Mouse (Mus musculus) ovary, postnatal 14 days (tissue): ENCODE results near the gene Alkbh6.

Experiments used
- DNase-seq: peaks from one replicate; pipeline ENCODE4 v3.0.0; 2022; ENCODE audit warnings: low spot score

Alkbh6 gene

DNA sequence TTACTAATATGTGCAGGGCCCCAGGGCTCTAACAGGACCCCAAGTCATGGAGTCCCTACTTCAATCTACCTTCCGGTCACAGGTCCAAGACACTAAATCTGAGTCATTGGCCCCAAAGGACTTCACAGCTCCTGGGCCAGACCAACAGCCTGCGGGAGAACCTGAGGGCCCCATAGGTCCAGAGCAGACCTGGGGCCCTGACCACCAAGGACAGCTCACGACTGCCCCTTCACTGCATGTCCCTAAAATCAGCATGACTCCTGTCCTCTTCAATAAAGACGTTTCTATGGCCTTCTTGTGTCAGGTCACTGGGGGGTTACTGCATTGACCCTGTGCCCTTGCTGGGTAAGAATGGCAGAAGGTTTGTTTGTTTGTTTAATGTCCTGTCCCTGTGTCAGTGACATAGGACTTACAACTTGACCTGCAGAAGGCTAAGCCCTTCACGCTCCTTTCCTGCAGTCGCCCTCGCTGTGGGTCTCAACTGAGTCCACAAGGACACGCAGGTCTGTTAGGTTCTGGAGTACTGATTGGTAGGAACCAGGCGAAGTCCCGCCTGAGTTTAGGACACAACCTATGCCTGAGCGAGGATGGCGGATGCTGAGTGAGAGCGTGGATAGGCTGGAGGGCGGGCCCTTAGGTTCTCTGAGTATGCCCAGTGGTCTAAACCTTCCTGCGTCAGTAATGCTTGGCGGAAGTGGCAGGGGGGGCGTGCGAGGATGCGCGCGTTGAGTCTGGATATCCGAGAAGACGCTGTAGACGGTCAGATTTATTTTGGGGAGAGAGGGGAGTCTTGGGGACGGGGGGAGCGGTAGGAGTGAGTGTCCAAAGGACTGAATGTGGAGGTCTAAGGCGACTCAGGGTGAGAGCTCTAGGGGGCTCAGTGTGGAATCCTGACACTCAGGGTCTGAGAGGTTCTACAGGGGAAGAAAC is at the start of gene Alkbh6:
Gene Alkbh6, plus strand, starts transcription at position 642 of the 930 bp plus-strand sequence.
- peak; percentile 82 for DNase-seq

DNA sequence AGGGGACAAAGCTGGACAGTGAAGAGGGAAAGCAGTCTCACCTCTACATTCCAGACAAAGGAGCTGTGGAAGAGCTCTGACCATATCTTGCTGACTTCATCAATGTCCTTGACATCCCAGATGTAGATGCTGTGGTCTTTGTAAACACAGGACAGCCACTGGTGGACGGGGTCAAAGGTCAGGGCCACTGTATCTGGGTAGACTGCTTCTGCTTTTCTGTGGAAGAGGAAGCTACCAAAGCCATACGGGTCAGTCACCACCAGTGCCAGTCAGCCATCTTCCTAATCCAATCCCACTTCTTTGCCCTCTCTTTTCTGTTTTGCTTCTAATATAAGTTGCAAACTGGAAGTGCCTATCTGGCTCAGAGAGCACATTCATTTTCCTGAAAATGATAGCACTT is 43.5 kb upstream of the Alkbh6 start:
- no peak for DNase-seq

DNA sequence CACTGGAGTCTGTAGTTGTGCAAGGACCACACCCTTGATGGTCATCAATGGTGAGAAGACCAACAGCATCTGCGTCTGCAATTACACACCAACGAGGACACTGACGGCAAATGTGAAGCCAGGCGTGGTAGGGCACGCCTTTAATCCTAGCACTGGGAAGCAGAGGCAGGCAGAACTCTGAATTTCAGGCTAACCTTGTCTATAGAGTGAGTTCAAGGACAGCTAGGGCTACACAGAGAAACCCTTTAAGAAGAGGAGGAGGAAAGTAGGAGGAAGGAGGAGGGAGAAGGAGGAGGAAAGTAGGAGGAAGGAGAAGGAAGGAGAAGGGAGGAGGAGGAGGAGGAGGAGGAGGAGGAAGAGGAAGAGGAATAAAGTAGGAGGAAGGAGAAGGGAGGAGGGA is 43.0 kb upstream of the Alkbh6 start:
- DNase-seq = no peak

DNA sequence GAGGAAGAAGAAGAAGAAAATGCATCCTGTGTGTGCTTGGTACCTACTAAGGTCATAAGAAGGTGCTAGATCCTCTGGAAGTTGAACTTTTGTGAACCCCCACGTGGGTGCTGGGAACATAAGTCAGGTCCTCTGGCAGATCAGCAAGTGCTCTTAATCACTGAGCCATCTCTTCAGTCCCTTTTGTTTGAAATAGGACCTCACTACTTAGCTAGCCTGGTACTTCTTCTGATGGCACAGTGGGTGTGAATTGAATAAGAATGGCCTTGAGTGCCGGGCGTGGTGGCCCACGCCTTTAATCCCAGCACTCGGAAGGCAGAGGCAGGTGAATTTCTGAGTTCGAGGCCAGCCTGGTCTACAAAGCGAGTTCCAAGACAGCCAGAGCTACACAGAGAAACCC is 42.6 kb upstream of the Alkbh6 start:
- no peak for DNase-seq

DNA sequence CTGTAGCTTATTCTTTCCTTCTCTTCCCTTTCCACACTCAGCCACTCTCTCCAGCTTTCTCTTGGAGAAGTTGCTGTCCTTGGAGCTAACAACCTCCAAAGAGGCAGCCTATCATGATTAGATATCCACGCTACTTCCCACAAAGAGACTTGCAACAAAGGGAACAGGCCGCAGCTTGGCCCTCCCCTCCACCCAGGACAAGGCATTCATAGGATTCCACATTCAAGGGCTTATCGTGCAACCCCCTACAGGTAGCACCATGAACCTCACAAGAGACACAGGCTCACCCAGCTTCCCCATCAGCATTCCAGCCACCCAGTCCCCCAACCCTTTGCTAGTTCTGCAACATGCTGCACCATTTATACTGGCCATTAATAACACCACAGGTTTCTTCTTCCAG is 41.7 kb upstream of the Alkbh6 start:
- no peak for DNase-seq

DNA sequence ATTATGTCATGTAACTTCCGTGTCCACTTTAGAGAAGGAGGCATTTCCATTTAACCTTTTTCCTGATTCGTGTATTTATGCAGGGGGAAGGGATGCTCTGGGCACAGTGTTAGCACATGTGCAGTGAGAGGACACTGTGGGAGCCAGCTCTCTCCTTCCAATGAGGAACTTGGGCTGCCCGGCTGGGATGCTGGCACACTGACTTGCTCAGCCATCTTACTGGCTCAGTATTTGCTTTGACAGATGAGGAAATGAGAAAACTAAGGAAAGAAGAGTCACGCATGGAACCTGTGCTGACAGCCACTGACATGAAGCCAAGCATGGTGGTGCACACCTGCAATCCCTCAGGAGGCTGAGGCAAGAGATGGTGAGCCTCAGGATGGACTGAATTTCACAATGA is 38.9 kb upstream of the Alkbh6 start:
- DNase-seq = no peak

DNA sequence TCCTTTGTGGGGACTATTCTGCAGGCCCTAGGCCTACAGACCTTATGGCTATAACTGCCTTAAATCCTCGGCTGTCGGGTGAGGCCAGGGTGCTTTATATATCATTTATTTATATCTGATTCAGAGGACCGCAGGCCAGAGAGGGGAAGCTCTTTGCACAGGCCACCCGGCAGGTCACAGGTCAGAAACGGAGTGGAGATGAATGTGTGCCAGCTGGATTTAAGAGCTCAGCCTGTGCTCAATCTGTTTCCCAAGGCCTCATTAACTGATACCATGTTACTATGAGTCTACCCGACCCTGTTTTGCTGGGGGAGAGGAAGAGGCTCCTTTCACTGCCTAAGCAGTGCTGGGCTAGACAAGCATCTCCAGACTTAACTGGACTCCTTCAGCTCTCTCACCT is 34.1 kb upstream of the Alkbh6 start:
- DNase-seq = no peak

DNA sequence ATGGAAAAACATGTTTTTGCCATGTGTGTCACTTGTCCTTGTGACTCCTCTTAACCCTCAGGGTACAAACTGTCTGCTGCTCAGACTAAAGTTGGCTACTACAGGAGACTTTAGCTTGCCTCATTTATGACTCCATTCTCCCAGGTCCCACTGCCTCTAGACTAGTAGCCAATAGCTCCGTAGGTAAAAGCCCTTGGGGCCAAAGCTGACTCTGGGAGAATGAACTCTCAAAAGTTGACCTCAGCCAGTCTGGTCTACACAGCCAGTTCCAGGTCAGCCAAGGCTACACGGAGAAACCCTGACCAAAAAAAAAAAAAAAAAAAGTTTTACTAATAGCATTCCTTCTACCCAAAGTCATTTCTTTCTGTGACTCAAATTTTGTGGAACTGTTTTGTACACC is 29.6 kb upstream of the Alkbh6 start:
- DNase-seq = no peak

DNA sequence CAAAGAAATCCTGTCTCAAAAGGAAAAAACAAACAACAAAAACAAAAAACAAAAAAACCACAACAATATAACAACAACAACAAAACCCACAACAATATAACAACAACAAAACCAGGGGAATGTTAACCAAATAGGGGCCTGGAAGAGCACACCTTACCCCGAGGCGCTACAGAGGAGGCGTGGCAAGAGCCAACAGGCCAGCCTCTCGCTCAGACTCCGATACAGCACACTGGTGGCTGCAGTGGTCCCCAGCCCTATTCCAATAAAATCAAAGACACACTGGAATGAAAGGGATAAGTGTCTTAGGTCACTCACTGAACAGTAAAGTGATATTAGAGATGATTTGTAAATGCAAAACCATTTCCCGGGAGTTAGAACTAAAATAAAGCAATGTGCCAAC is 29.0 kb upstream of the Alkbh6 start:
- no peak for DNase-seq

DNA sequence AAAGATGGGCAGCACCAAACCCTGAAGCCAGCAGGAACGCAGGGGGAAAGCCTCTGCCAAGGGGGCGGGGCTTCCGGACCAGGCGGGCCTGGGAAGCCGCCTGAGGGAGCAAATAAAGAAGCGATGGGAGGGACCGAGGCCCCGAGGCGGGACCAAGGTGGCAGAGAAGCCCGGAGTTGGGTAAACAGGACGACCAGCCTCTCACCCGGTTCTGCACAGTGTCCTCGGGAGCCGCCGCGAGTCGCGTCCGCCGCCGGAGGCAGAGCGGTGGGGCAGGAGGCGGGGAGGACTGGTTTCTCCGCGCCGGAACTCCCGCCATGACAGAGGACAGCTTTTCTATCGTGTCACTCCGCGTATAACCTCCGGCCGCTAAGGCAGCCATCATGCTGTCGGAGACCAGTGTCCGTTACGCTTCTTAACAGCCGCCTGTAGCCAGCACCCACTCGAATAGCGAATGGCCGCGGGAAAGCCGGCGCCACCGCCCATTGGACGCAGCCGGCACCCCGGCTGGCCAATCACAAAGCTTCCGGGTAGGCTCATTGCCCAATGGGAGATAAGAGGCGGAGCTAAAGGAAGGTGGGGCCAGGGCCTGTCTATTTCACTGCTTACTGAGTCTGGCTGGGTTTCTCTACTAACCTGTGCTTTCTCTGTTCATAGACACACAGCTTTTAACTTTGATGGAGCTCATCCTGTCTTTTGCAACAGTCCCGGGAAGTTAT is 28.4 kb upstream of the Alkbh6 start, which contains the start of the genes Thap8 and Wdr62:
Gene Thap8, plus strand, starts transcription at position 144 of the 719 bp plus-strand sequence.
Gene Wdr62, minus strand, starts transcription at position 469 of the 719 bp plus-strand sequence.
- peak; percentile 90 for DNase-seq

DNA sequence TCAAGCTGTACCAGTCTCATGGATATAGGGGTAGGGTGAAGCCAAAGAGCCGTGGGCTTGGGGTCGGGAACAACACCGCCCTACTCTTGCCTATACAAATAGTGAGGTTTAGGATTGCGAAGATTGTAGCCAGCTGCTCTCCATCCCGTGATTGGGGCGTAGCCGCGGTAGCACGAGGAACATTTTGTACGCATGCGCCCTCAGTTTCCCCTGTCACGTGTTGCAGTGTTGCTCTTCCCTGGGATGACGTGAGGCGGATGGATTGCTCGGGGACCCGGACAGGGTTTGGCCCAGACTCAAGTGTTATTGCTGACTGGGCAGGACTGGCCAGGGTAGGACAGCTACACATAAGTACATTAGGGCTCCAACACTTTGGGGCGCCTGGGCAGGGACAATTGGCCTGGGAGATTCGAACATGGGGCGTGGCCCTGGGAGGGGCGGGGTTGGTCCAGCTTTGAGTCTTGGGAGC is 27.8 kb upstream of the Alkbh6 start:
- peak; percentile 79 for DNase-seq

DNA sequence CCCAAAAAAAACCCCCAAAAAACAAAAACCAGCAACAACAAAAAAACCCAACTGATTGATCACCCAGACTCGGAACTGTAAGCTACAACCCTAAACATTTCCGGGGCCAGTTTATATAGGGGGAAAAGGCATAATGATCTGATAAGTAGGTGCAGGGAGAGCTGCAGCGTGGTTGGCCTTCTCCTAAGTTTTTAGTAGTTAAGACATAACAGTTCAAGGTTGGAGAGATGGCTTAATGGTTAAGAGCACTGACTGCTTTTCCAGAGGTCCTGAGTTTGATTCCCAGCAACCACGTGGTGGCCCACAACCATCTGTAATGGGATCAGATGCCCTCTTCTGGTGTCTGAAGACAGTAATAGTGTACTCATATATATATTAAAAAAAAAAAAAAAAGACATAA is 27.0 kb upstream of the Alkbh6 start:
- DNase-seq = no peak

DNA sequence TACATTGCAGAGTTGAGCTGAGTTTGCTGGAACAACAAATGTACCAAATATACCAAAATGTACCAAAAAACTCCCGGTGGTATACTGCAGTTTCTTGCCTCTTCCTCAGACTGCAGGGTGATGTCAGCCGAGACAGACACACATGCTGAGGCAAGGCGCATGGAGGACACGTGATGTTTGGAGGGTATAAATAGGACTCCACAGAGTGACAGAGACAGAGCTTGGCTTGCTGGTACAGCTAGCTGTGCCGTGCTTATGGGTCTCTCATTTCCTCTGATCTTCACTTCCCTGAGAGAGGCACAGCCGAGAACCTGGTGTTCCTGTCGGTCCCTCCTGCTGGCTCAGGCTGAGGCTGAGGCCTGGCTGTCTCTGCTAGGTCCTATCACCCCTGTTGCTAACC is 25.8 kb upstream of the Alkbh6 start:
- DNase-seq = no peak

DNA sequence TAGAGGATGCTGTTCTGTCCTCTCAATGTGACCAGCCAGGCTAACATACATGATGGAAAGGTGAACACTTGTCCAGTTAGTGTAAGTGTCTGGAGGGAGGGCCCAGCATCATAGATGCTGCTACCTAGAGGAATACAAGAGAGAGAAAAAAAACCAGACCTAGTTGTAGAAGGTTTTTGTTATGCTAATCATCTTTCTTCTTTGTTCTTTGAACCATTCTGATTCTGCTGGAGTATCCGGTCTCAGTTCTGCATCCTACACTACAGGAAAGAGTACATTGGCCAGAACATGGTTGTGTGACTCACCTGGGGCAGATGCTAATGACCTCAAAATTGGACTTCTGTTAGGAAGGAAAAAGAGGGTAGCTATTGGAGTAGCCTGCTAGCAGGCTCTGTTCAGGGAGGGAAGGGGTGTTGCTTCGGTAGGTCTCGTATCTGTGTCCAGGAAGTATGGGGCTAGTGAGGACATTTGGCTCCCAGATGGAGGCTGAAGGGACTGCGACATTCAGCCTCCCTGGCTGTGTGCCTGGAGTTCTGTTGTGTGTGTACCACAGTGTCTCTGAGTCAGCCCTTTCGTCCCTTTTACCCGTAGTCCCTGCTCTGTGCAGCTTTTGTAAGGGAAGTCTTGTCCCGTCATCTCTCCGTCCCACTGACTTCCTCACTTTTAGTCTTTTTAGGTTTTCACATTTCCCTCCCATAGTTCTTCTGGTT is 21.7 kb upstream of the Alkbh6 start:
- no peak for DNase-seq

DNA sequence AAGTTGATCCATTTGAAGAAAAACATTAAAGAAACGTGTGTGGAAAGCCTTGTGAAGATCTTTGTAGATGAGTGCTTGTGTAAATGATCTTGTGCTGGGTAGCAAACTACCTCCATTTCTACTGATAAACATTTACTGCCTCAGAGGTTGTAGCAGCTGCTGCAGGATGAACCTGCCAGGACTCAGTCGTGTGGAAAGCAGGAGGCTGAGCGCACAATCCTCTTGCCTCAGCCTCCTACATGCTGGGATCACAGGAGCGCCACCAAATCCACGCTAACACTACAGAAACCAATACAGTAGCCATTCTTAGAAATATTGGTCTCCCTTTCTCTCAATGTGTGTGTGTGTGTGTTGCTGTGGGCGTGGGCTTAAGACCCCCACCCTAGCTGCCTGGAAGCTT is 20.5 kb upstream of the Alkbh6 start:
- DNase-seq = no peak

DNA sequence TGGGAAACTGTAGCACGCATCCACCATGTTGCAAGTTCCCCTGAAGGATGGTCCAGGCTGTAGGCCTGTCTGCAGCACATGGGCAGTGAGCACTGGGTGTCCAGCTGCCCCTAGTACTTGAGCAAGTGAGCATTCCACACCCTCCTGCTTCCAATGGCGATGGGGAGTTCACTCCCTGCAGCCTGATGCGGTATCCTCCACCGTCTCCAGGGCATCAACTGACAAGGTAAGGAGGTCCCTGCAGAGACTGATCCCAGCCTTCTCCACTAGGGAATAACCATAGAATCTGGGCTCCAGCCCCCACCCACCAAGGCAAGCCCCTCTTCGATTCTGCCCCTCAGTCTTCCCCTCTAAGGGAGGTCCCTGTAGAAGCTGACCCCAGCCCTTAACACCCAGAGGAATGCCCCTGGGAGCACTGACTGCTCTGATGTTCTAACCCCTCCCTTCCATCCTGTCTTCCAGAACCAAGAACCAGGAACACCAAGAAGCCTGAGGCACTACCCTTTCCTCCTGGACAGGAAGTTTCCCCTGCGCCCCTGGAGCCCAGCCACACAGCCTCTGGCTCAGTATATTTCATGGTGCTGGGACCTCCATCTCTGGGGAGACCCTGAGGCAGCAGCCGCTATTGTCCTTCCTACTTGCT is 19.3 kb upstream of the Alkbh6 start:
- DNase-seq = no peak

DNA sequence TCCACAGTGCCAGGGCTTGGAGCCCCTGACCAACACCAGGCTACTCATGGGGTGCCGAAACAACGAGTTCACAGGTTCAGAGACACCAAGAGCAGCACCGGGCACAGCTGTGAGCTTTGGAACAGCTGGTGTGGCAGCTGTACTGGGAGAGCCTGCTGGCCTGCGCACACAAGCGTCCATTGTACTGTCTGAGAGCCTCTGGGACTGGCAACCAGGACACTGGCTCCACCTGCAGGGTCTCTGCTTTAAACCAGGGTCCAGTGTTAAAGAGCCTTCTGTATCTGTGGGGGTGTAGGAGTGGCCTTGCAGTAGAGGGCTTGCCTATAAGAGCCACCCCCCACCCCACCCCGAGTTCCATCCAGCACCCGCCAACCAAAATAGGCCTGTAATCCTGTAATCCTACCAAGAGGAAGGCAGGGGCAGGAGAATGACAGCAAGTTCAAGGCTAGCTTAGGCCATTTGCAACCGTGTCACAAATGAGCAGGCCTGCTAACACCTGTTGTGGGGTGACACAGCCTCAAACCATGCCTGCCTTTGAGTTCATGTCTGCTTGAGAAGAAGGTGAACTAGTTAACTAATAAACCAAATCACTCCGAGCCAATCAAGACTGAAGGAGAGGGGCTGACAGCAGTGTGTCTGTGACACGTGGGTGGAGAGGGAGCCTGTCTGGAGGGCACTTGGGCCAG is 18.7 kb upstream of the Alkbh6 start:
- no peak for DNase-seq

DNA sequence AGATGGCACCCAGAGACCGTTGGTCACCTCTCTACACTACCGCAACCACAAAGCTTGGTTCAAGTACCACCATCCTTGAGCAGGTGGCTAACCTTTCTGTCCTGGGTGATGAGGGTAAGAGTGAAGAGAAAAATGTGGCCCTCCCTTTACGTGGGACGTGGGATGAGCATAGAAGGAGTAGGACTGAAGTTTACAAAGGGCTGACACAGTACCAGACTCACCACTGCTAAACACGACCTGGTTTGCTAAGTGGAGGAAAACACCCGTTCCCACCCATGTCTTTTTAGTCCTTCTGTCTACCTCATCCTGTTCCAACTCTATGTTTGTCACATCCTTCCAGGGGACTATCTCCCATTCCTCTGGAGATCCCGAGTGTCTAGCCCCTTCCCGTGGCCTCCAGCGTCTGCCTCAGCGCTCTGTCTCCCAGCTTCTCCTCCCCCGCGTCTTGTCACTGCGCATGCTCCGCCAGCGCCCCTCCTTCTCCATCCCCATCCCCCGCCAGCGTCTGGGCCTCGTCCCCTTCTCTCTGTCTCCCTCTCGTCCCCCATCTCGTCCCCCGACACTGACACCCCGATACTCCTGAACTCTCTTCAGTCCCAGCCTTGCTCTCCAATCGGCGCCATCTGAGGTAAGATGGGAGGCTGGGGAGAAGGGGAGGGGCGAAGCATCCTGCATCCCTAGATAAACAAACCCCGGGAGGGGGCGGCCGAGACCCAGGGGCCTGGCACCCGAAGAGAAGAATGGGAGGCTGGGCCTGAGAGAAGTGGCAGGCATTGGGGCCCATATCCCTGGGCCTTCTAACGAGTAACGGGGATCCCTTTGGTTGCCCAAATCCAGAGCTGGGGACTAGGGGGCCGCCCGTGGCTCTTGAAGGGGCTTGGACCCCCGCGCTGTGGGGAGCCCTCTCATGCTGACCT is 17.0 kb upstream of the Alkbh6 start, which contains the start of gene Clip3:
Gene Clip3, plus strand, starts transcription at position 514 of the 917 bp plus-strand sequence.
- peak; percentile 79 for DNase-seq

DNA sequence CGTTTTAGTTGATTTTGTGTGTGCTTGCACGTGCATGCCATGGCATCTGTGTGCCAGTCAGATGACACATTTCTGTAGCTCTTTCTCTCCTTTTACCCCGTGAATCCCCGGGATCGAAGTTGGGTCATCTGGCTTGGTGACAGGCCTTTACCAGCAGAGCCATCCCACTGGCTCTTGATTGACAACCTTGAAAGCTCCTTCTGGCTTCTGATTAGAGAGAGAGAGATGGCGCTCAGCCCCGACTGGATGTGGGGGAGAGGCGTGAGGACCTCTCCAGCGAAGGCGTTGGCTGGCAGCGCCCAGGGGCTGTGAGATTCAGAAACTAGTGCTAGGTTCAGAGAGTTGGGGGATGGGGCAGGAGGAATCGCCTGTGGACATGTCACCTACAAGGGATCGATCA is 14.7 kb upstream of the Alkbh6 start:
- no peak for DNase-seq

DNA sequence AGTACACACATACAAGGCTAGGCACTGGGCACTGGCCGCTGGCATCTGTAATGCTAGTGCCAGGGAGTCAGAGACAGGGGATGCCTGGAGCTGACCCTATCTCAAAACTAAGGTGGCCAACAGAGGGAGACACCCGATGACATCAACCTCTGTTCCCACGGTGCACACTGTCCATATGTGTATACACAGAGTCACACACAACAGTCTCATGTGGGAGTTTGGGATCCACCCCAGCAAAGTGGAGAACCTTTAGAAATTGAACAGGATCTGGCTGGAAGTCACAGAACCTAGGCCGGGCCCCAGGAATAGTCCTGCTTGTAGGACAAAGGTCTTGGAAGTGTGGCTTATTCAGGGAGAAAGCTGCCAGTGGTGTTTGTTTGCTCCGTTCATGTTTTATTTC is 14.2 kb upstream of the Alkbh6 start:
- no peak for DNase-seq
